Mouse (Mus musculus) heart, embryonic 10.5 days (tissue): ENCODE results near the gene Agl. TPM values are rescaled to one million over a fixed set of nuclear protein-coding genes. Genes with fewer than 3 reads are reported as not detected.

Experiments used
- DNase-seq: peaks from one replicate; pipeline ENCODE4 v3.0.0-alpha.2; 2017; ENCODE audit warnings: low spot score
- H3K27ac ChIP-seq: fragments of 300-500 bp; sonication (generic); 2 replicates; pipeline ENCODE4 v1.5.1; 2016; ENCODE audit warnings: mild to moderate bottlenecking
- H3K27me3 ChIP-seq: fragments of 300-500 bp; sonication (generic); 2 replicates; pipeline ENCODE4 v1.6.1; 2016; ENCODE audit warnings: mild to moderate bottlenecking; ENCODE audit not compliant: poor library complexity, insufficient read depth, severe bottlenecking
- H3K36me3 ChIP-seq: fragments of 300-500 bp; sonication (generic); 2 replicates; pipeline ENCODE4 v1.6.1; 2016; ENCODE audit warnings: mild to moderate bottlenecking, moderate library complexity
- H3K4me1 ChIP-seq: fragments of 300-500 bp; sonication (generic); 2 replicates; pipeline ENCODE4 v1.6.1; 2016; ENCODE audit warnings: mild to moderate bottlenecking
- H3K4me3 ChIP-seq: fragments of 300-500 bp; sonication (generic); 2 replicates; pipeline ENCODE4 v1.5.1; 2016; ENCODE audit warnings: mild to moderate bottlenecking, moderate library complexity
- H3K9me3 ChIP-seq: fragments of 300-500 bp; sonication (generic); 2 replicates; pipeline ENCODE4 v1.6.1; 2016; ENCODE audit warnings: mild to moderate bottlenecking, moderate library complexity
- WGBS: fragments of 180-500 bp; shearing (Covaris S2); methylation state at CpG from one replicate; pipeline ENCODE4 v1.1.7; 2016; 5-methylcytosine and 5-hydroxymethylcytosine counted together
- polyA plus RNA-seq: library from polyadenylated mRNA; unstranded; fragments of >200 nt; fragmentation: Nextera tagmentation; extraction: Ambion mirVana; gene quantifications from 2 replicates; pipeline ENCODE4 v1.2.1, GENCODE M21; 2016

Gene Agl
- polyA plus RNA-seq, 1 experiment from 2014 or later = 30.7 TPM

DNA sequence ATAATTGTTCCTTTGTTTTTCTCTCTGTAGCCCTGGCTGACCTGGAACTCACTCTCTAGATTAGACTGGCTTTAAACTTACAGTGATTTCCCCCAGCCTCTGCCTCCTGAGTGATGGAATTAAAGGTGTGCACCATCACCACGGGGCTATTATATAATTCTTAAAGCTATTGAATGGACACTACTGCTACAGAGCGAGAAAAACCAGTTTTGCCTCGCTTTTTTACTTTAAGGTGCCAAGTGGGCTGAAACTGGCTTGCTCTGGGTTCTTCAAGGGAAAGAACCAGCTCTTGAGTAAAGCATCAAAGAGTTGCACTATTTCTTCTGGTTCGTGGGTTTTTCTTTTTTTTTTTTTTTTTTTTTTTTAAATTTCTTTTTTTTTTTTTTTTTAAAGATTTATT is 85.0 kb downstream of the Agl start:
- 71% methylated on average over 4 of the region's 4 CpGs for WGBS
- Histone ChIP-seq H3K27me3 (no peaks in the 10 kb centered on the region), H3K4me3 (no peak overlapping the region), H3K36me3 (no peaks in the 10 kb centered on the region), H3K4me1 (peaks cover 7% of the 10 kb centered on the region), H3K9me3 (no peaks in the 10 kb centered on the region), H3K27ac (no peak overlapping the region)
- no peak for DNase-seq

DNA sequence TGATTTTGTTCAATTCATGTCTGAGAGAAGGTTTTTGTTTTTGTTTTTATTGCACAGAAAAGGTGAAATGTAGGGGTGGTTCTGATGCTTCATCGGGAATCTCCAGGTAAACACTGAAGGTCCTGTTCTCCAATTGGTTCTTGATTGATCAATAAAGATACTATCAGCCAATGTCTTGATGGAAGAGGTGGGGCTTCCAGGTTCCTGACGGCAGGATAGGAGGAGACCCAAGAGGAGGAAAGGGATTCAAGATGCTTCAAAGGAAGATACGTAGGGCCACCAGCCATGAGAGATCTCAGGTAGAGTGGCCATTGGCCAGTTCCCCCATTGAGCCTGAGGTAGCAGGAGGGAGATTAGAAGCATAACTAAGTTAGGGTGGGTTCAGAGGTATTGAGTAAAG is 89.0 kb downstream of the Agl start:
- no peak for DNase-seq
- H3K4me3 ChIP-seq = no peak overlapping the region
- no peaks in the 10 kb centered on the region for H3K27me3 ChIP-seq
- peaks cover 2% of the 10 kb centered on the region for H3K4me1 ChIP-seq
- 45% methylated on average over 3 of the region's 3 CpGs for WGBS
- H3K36me3 ChIP-seq = no peaks in the 10 kb centered on the region
- H3K9me3 ChIP-seq = no peaks in the 10 kb centered on the region
- H3K27ac ChIP-seq = no peak overlapping the region

DNA sequence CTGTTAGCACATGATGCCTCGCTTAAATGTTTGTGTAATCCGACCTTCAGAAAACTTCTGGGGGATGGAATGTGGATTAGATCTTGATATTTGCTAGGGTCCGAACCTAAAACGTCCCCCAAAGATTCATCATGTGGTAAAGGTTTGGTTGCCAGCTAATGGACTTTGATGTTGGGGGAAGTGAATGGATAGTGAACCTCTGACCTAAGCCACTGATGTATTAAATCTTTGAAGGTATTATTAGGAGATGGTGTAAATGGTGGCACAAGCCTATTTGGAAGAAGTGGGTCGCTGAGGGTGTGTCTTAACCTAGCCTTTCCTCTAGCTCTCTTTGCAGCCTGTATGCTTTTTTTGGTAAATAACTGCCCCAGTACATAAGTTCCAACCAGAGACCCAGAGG is 94.9 kb downstream of the Agl start:
- Histone ChIP-seq H3K36me3 (no peaks in the 10 kb centered on the region), H3K27me3 (no peaks in the 10 kb centered on the region), H3K9me3 (no peaks in the 10 kb centered on the region), H3K4me1 (peaks cover 28% of the 10 kb centered on the region), H3K4me3 (peak overlapping the region; percentile 99), H3K27ac (no peak overlapping the region)
- no peak for DNase-seq
- WGBS = 26% methylated on average over 5 of the region's 5 CpGs

DNA sequence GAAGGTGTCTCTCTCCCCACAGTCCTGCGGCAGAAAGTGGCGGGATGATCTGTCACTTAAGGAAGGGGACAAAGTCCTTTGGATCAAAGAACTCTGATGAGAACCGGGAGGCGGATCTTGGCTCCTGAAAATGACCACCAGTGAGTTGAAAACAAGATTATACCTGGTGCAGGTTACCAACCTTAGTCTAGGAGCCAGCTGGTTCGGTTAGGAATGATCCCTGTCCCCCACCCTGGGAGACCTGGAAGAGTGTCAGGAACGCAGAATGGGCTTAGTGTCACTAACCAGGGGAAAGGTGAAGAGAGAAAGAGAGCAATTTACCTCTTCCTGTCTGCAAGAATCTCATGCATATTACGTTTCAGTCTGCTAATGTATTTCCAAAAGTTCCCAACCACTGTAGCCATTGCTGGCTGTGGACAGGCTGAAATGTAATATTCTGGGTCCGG is 95.5 kb downstream of the Agl start, which contains the start of gene Slc35a3:
Gene Slc35a3 (minus strand): TSS at position 396 of the 446 bp plus-strand sequence.
- no peaks in the 10 kb centered on the region for H3K9me3 ChIP-seq
- WGBS = 4% methylated on average over 8 of the region's 8 CpGs
- H3K36me3 ChIP-seq = no peaks in the 10 kb centered on the region
- peaks cover 28% of the 10 kb centered on the region for H3K4me1 ChIP-seq
- peak within 1 kb of the TSS; percentile 97 for H3K27ac ChIP-seq
- H3K27me3 ChIP-seq = no peaks in the 10 kb centered on the region
- H3K4me3 ChIP-seq = peak within 1 kb of the TSS; percentile 99
- no peak for DNase-seq

DNA sequence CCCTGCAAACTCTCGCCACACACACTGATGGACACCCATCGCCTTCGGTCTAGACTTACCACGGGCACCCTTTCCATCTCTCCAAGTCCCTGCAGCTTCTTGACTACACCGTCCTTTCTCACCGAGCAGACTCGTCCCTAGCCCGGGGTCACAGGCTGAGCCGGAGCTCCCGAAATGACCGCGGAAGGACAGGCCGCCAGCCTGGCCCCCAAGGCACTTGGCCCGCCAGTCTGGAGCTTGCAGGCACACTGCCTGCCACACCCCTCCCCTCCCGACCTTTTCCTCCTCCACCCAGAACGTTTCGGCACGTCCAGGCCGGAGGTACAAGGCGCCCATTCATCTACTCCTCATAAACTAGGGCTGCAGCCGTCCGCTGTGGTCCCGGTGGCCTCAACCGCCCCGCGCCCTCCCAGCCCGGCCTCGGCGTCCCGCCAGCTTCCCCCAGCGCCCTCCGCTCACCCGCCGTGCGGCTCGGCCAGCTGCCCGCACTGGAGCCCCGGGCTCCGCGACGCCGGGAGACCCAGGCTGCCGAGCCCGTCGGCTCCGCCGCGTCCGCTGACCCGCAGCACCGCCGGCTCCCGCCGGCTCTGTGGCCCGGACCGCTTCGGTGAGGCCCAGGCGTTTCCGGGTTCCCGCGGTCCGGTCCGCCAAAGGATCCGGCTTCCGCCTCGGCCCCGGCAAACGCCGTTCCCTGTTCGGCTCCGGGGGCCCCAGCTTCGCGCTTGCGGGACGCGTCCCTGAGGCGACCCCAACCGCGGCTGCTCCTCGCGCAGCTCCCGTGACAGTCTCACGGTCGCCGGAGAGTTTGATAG is 96.1 kb downstream of the Agl start:
- H3K4me3 ChIP-seq = peak overlapping the region; percentile 99
- H3K27ac ChIP-seq = peak overlapping the region; percentile 97
- no peaks in the 10 kb centered on the region for H3K27me3 ChIP-seq
- peaks cover 28% of the 10 kb centered on the region for H3K4me1 ChIP-seq
- peak; percentile 87 for DNase-seq
- peaks cover 2% of the 10 kb centered on the region; the same call in 1 of the 2 replicates for H3K36me3 ChIP-seq
- H3K9me3 ChIP-seq = no peaks in the 10 kb centered on the region
- WGBS = under 1% methylated on average over 85 of the region's 85 CpGs

DNA sequence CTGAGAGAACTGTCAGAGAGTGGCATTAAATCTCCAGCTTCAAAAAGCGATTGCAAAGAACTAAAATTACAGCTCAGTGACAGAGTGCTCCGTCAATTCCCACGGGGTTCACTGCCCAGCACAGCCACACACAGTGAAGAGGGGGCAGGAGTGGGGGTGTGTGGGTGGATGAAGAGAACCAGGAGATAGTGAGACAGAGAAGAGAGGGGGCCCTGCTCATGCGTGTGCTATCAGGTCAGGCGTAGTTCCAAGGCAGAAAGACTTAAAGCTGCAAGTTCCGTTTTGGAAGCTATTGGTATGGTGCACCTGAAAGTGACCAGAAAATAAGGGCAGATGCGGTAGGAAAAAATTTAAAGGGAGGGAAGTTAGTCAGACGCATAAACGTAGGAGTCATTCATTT is 97.0 kb downstream of the Agl start:
- Histone ChIP-seq H3K4me3 (peak overlapping the region; percentile 99), H3K36me3 (peaks cover 2% of the 10 kb centered on the region; the same call in 1 of the 2 replicates), H3K4me1 (peaks cover 28% of the 10 kb centered on the region), H3K9me3 (no peaks in the 10 kb centered on the region), H3K27ac (0 out of 2 replicates have a peak overlapping the region, but pooled peaks have one; percentile 97), H3K27me3 (no peaks in the 10 kb centered on the region)
- WGBS = 40% methylated on average over 9 of the region's 9 CpGs
- DNase-seq = no peak

DNA sequence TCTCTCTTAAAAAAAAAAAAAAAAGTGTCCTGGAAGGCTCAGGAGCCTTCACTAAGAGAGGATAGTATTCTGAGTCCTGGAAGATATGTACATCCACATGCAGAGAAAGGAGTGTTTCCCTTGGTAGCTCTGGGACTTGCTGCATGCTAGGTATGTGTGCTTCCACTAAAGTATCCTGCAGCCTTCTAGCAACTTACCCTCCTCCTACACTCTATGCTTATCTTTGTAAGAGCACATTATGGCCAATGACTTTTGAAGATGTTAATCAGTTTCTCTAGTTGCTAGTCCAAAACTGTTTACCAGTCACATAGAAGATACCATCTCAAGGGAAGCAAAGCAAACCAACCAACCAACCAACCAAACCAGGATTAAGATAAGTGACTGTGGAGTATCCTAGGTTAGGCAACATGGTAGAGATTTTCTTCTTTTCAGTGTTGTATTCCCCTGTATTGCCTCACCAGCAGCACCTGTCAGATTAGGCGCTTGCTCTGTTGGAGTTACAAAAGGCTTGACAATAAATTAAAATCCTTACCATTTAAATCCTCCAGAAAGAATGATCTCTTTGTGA is 102.2 kb downstream of the Agl start:
- DNase-seq = no peak
- no peaks in the 10 kb centered on the region for H3K9me3 ChIP-seq
- 93% methylated on average over 1 of the region's 1 CpGs for WGBS
- H3K4me3 ChIP-seq = no peak overlapping the region
- H3K27ac ChIP-seq = no peak overlapping the region
- peaks cover 2% of the 10 kb centered on the region; the same call in 1 of the 2 replicates for H3K36me3 ChIP-seq
- peaks cover 13% of the 10 kb centered on the region for H3K4me1 ChIP-seq
- no peaks in the 10 kb centered on the region for H3K27me3 ChIP-seq

DNA sequence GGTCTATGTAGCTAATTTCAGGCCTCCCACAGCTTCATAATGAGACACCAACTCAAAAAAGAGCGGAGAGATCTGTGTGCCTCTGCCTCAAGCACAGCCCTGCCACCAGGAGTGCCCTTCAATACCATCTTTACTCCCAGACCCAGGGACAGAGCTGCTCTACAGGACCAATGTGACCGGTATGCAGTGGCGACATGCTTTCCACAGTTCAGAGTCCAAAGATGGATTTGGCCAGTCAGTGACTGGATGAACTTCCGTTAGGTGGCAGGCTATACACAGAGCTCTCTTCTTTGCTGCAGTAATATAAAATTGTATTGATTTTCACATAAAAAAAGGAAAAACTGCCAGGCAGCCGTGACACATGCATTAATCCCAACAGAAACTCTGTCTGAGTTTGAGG is 104.1 kb downstream of the Agl start:
- no peak overlapping the region for H3K4me3 ChIP-seq
- peaks cover 2% of the 10 kb centered on the region; the same call in 1 of the 2 replicates for H3K36me3 ChIP-seq
- H3K27ac ChIP-seq = no peak overlapping the region
- no peaks in the 10 kb centered on the region for H3K9me3 ChIP-seq
- 92% methylated on average over 5 of the region's 5 CpGs for WGBS
- no peaks in the 10 kb centered on the region for H3K27me3 ChIP-seq
- DNase-seq = no peak
- peaks cover 4% of the 10 kb centered on the region for H3K4me1 ChIP-seq

DNA sequence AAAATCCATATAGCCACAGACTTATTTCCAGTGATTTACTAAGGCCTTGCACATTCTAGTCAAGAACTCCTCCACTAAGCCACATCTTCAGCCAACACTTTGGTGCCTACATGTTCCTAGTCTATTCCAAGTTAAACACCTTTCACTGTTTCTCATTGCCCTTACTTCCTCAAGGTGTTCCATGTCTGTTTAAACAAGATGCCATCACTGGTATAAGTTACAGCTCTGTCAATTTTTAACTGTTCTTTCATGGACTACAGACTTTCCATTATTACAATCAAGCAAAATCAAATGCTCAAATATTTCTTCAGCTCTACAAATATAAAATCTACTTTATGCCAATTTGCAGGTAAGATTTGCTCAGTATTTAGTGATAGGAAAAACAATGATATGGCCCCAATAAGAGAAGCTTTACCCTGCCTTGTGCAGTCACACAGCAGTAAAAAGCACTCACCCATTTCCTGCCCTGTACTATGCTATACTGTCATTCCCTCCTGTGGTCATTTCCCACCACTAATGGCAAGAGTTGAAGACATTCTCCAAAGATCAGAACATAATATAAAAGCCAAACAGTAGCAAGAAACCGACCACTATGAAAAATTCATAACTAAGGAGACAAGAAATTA is 105.2 kb downstream of the Agl start:
- no peak overlapping the region for H3K4me3 ChIP-seq
- H3K27me3 ChIP-seq = no peaks in the 10 kb centered on the region
- H3K4me1 ChIP-seq = peaks cover 4% of the 10 kb centered on the region
- no peak overlapping the region for H3K27ac ChIP-seq
- no peaks in the 10 kb centered on the region for H3K9me3 ChIP-seq
- H3K36me3 ChIP-seq = peaks cover 2% of the 10 kb centered on the region; the same call in 1 of the 2 replicates
- DNase-seq = no peak
- 86% methylated on average over 1 of the region's 1 CpGs for WGBS

DNA sequence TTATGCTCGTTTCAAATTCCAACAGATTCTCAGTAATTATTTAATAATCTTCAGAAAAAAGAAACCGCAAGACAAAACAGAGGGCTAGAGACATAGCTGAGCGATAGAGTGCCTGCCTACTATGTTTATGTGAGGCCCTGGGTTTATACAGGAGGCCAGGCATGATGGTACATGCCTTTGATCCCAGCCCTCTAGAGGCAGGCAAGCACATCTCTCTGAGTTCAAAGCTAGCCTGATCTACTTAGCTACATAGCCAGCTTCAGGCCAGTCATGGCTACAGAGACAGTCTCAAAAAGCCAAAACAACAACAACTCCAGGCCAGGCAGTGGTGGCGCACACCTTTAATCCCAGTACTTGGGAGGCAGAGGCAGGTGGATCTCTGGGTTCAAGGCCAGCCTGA is 106.4 kb downstream of the Agl start:
- Histone ChIP-seq H3K36me3 (no peaks in the 10 kb centered on the region), H3K27me3 (no peaks in the 10 kb centered on the region), H3K4me3 (no peak overlapping the region), H3K9me3 (no peaks in the 10 kb centered on the region), H3K27ac (no peak overlapping the region), H3K4me1 (peaks cover 4% of the 10 kb centered on the region)
- DNase-seq = no peak
- WGBS = 94% methylated on average over 4 of the region's 4 CpGs

DNA sequence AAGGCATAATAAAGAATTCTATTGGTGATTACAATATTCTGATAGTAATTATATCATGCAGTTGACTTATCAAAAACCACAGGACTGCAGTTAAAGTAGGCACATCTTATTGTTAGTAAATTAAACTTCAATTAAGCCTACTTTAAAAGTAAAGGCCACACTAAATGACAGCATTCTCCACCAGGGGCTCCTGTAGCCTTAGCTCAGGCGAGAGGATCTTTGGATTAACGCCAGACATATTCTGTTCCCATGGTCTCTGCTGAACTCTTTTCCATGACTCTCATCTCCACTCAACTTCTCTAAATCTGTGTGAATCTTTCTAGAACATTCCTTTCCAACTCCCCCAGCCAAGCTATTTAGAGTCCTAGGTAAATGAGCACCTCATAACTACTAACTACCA is 109.2 kb downstream of the Agl start:
- Histone ChIP-seq H3K27ac (no peak overlapping the region), H3K4me3 (no peak overlapping the region), H3K27me3 (no peaks in the 10 kb centered on the region), H3K9me3 (no peaks in the 10 kb centered on the region), H3K4me1 (no peaks in the 10 kb centered on the region), H3K36me3 (0 out of 2 replicates have a peak, but pooled peaks cover under 1% of the 10 kb centered on the region)
- no peak for DNase-seq
- WGBS = 64% methylated on average over 2 of the region's 2 CpGs

DNA sequence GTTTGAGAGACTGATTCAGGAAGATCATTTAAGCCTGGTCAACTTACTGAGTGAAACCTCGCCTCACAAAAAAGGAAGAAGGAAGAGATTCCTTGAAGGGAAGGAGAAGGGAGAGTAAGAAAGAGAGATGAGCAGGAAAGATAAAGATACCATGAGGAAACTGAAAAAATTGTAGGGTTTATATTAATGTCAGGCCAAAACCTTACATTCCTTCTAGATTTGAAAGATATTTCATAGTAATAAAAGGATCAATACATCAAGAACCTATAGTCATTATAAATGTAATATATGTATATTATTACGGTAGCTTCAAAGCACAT is 112.3 kb downstream of the Agl start:
- H3K27me3 ChIP-seq = no peaks in the 10 kb centered on the region
- H3K27ac ChIP-seq = no peak overlapping the region
- peaks cover 11% of the 10 kb centered on the region; the same call in 1 of the 2 replicates for H3K36me3 ChIP-seq
- 79% methylated on average over 2 of the region's 2 CpGs for WGBS
- DNase-seq = no peak
- no peaks in the 10 kb centered on the region for H3K4me1 ChIP-seq
- no peak overlapping the region for H3K4me3 ChIP-seq
- no peaks in the 10 kb centered on the region for H3K9me3 ChIP-seq
